Mouse (Mus musculus): ENCODE data around the gene Fbxl5.

Fbxl5 gene

DNA sequence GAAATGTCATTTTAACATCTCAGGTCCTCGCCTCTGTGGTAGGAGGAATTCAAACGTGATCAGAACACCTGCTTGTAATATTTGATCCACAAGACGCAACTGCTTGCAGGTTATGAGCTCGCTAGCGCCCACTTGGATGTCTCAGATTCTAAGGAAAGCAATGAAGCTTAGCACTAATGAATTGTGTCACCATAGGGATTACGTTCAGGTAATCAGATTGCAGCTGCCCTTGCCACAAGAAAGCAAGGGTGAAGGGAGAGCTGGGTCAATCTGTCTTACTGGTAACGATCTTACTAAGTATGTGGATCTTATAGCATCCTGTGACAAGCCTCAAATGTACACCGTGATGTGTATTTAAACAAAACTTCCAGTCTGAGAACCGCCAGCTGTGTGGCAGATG lies 5.9 kb upstream of the Fbxl5 start:
- in situ Hi-C loops (cut with MboI): no loop called here

DNA sequence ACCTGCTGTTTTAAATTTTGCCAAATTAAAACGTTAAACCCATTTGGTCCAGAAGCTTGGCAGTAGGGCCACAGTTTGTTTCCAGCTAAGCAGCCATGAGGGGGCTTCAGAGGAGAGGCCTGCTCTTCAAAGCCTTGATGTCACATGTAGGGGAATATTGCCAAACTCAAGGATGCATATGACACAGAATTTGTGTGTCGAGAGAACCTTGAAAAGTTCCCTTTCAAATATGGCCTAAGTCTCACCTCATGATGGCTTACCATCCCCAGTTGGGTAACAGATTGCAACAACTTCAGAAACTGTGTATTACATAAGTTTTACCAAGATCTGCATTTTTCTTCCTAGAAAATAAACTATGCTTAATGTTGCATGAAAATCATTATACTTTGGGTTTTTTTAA lies 5.4 kb upstream of the Fbxl5 start:
- in situ Hi-C loops (cut with MboI): no loop called here

DNA sequence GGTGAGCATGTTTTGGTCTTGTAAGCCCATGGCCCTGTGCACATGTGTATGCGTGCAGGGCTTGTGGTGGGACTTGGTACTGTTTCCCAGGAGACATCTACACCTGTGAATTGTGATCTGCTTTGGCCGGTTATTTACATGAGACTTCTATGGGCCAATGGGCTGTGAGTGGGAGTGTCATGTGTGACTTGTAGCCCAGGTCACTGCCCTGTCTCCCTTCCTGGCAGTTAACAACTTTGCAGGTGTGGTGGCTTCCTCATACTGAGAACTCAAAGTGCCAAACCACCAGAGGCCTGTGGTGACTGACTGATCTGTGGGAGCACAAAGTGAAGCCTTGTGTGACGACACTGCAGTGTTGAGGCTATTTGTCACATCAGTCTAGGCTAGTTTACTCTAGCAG lies 3.1 kb upstream of the Fbxl5 start:
- in situ Hi-C loops (cut with MboI): no loop called here

DNA sequence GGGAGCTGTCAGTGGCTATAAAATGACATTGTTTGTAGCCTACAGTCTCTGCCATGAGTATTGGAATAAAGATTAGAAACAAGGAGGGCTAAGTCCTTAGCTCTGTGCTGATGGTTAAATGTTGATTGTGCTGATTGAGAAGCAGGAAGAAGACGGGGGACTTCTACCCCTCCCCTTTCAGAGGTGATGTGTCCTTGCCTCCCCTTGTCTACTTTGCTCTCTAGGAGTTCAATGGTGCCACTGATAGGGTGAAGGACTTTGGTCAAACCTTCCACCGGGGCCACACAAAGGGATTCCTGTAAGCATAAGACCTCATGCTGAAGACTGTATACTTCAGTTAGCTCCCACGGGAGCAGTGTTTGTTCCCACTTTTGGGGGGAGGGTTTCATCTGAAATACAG lies 1.4 kb upstream of the Fbxl5 start:
- in situ Hi-C loops (cut with MboI): no loop called here

GRCm38 (mm10) chr5:43822199-43822598 lies 761 bp upstream of the Fbxl5 start:
- in situ Hi-C loops (cut with MboI): no loop called here

DNA sequence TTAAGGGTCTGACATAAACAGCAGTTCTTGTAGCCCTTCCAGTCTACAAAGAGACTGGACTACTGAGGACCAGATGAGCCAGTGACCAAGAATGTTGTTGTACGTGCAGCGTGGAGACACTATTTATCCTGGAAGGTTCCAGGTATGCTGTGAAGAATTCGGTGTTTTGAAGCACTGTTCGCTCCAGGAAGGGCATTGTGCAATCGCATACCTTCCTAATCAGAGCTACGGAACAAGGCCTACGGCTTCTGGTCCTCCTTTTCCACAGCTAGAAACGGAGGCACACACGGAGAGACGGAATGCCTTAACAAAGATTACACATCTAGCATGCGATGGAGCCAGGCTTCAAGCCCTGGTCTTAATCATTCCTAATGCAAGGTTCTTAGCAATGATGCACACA lies 653 bp downstream of the Fbxl5 start:
- in situ Hi-C loops (cut with MboI): no loop called here

DNA sequence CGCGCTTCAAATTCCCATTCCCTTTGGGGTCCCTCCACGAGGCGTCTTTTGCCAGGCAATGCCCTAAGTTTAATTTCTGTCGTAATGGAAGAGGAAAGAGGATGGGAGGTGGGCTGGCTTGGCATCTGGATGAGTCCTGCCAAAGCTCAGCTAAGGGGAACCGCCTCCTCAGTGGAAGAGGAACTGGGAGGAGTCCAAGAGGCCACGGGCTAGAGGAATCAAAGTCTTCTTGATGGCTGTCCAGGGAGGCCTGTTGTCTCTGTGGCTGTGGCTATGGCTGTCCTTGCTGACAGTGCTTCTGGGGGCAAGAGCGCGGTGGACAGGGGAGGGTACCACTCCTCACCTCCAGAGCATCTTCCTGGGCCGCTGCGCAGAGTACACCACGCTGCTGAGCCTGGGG lies 2.7 kb downstream of the Fbxl5 start, which contains the start of gene Bst1:
TSS of gene Bst1 (plus strand) at position 191 of the 400 bp plus-strand sequence.
- in situ Hi-C loops (cut with MboI): no loop called here

- in situ Hi-C loops (cut with MboI): no loop called here
Observed at GRCm38 (mm10) chr5:43815769-43816168, 5.7 kb downstream of the Fbxl5 start.

DNA sequence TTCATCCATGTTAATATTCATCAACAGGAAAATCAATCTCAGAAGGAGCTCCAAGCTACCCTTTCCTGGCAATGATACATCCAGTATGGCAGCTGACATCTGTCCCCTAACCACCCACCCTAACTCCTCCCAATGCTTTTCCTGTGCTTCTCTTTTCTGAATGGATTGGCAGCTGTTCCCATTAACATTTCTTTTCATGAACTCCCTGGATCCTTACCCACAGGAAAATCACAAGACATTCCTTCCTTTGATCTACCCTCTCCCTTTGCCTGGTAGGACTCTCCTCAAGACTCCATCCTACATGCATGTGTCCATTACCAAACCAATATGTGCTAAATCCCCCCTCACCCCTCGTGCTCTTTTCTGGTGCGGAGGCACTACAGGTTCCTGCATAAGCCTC lies 6.9 kb downstream of the Fbxl5 start:
- in situ Hi-C loops (cut with MboI): no loop called here

DNA sequence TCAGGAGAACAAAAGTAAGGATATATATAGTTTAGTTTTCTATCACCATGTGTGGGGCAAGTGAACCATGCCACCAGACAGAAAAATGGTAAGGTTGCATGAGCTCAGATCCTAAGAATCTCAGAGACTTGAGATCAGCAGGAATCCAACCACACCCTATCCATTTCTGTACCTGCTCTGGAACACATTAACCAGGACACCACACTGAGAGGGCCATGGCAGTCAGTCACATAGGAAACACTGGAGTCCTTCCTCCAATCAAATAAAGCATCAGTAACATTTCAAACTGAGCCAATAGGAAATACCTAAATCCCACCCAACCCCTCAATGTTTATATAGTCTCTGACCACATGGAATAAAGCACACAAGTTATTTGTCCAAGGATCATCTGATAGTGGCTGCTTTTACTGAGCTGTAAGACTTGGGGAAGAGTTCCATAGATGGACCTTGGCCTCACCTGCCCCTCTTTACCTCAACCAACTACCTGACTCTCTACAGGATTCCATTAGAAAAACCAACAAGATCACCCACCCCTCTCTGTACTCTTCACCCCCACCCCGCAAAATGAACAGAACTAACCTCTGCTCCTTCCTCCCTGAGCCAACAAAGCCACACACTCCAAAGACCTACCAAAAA lies 10.9 kb downstream of the Fbxl5 start:
- in situ Hi-C loops (cut with MboI): no loop called here

DNA sequence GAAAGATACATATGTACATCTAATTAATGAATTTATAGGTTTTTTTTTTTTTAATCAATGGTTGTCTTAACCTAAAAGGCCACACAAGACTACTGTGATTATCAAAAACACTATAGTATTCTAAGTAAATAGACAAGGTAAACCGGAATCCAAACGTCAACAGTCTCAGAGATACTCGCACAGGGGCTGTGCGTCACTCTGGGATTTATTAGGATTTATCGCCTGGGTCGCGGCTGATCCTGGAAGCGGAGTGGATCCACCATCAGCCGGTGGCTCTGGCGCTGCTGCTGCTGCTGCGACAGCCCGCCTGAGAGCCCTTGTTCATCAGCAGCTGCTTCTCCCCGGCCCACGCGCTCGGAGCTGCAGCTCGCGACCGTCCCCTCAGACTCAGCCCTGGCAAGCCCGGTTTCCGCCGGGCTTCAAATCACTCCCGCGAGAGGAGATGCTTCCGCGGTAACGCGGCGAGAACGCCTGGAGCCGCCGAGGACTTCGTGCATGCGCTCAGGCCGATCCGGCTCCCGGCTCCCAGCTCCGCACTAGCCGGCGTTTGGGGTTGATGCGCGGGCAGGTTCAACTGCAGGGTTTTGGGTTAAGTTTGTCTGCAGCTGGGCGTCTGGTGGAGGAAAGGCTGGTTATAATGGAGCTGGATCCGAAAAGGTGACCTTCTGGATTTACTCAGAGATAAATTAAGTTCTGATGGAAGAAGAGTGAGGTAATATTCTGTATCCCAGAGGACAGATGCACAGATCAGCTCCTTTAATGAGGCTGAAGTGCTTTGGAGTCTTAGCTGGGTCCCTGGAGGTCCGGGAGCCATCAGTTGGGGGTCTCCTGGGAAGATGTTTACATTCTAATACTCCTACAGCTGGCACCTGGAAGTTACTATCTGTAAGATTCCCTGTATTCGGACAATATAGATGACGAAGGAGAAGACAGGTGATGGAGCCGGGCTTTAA lies 13.4 kb downstream of the Fbxl5 start:
- in situ Hi-C loops (cut with MboI): no loop called here

DNA sequence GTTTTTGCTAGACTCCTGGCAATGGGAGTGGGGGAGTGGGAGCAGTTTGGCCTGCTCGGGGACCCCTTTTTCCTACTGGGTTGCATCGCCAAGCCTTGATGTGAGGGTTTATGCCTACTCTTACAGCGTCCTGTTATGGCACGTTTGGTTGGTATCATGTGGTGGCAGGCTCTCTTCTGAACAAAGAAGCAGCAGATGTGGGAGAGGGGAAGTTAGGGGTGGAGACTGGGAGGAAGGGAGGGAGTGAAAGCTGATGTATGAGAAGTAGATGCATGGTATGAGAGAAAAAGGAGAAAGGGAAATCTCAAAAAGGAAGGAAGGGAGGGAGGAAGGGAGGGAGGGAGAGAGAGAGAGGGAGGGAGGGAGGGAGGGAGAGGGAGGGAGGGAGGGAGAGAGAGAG lies 14.5 kb downstream of the Fbxl5 start:
- in situ Hi-C loops (cut with MboI): no loop called here

GRCm38 (mm10) chr5:43806340-43806739 lies 15.1 kb downstream of the Fbxl5 start:
- in situ Hi-C loops (cut with MboI): no loop called here

- in situ Hi-C loops (cut with MboI): no loop called here
Observed at GRCm38 (mm10) chr5:43805401-43805800, 16.0 kb downstream of the Fbxl5 start.

DNA sequence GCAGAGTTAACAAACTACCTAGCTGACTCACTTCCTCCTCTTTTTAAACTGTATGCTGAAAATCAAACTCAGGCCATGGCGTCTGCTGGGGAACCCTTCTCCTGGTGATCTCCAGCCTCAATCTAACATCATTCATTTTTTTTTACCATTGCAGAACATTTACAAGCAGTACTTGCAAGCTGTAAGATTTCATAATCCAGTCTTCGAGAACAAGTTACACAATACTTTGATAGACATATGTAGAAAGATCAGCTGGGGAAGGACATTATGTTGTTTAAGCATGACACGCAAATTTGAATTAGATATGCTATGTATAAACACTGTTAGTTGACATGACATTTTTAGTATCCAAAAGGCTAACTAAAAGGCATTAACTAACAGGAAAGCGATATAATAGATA lies 19.6 kb downstream of the Fbxl5 start:
- in situ Hi-C loops (cut with MboI): no loop called here

DNA sequence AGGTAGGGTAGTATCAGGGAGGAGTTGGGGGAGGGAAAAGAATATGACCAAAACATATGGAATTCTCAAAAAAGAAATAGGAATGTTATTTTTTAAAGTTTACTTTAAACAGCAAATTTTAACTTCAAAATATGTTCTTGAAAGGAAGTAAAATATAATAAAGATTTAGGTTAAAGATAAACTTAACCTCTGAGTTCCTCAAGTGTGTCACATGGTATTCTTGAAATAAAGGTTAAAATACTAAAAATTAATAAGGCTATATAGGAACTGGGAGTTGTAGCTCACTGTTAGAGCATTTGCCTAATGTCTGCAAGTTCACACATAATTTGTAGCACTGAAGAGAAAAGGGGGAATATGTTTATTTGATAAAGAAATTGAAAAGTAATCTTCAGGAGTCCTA lies 20.2 kb downstream of the Fbxl5 start:
- in situ Hi-C loops (cut with MboI): no loop called here

- in situ Hi-C loops (cut with MboI): no loop called here
Observed at GRCm38 (mm10) chr5:43800700-43801099, 20.7 kb downstream of the Fbxl5 start.

DNA sequence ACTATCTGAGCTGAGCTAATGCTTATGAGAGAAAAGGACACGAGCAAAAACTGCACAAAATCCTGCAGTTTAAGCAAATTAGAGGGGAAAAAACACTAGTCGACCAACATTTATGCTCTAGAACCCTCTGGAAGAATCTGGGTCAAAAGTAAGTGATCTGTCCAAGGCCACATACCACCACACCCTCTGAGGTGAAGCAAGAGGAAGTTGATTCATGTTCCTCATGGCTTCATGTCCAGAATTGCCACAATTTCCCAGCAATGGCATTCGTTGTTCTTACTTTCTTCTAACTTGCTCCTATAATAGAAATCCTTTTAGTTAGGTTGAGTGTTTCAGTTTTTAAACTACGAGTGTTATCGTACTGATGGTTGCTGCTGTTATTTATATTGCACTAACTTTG lies 21.9 kb downstream of the Fbxl5 start:
- in situ Hi-C loops (cut with MboI): no loop called here

DNA sequence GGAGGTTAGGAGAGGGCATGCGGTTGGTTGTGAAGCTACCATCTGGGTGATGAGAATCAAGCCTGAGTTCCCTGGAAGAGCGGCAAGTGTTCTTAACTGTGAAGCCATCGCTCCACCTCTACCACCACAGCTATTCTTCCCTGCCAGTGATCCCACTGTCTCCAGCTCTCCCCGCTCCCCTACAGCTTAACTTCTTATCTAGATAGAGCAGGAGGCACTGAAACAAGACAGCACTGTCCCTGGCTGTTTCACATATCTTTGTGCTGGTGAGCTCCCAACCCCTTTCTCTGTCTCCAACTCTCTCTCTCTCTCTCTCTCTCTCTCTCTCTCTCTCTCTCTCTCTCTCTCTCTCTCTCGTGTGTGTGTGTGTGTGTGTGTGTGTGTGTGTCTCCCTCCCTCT lies 29.1 kb downstream of the Fbxl5 start:
- in situ Hi-C loops (cut with MboI): no loop called here

DNA sequence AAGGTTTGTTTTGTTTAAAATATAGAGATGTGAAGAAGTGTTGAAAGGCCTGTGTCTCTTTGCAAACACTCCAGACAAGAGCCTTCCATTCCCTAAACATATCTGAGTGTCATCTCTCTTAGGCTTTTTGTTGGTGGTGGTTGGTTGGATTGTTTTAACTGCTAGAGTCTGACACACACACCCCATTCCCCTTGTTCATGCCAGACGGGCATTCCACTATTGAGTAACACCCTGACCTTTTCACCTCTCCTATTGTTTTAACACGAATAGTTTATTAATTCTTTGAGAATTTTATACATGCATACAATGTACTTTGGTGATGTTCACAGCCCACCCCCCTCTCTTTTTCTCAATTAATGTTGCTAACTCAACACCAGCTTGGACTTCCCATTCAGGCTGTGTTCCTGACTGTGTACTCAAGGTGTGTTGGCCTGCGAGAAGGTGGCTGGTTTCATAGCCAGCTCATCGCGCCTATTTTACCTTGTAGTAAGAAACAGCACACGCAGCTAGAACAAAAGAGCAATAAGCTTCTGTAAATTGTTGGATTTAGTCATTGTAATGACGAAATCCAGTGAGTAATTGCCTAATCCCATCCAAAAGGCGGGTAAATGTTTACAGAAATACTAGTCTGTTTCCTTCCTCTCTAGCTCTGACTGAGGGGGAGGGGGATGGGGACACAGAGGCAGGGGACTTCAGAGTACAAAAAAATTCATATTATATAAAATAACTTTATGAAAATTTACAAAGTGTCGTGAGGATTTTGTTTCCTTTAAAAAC lies 33.3 kb downstream of the Fbxl5 start:
- in situ Hi-C loops (cut with MboI): no loop called here

DNA sequence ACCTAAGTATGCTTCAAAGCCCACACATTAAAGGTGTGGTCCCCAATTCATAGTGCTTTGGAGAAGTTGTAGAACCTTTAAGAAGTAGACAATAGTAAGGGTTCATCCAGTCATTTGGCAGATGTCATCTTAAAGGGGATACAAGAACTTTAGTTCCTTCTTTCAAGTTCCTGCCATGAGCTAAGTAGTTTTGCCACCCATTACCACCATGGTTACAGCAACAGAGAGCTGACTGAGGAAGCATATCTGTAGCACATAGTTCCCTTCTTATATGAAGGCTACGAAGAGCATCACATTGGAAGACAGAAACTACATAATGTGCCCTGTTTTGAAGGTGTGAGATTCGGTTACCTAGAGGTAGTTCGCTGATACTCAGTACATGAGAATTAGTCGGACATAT lies 34.8 kb downstream of the Fbxl5 start:
- in situ Hi-C loops (cut with MboI): no loop called here

DNA sequence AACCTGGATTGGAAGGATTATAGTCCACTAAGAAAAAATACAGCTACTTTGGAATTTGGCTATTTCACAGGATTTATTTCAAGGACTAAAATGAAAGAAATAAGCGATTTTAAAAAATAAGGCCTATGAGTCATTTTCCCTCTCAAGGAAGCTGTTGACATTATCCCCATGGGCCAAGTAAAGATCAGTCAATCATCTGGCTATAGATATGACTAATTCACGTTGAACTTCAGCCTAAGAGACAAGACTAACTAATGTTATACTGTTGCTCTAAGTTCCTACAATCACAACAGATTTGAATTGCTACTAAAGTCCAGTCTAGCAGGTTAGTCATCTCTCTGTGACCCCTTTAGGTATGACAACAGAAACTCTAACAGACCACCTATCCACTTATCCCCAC lies 37.4 kb downstream of the Fbxl5 start:
- in situ Hi-C loops (cut with MboI): no loop called here
